Mouse (Mus musculus) forebrain, embryonic 14.5 days (tissue): ENCODE data around the gene C8g. TPM values are rescaled to one million over a fixed set of nuclear protein-coding genes. Genes with fewer than 3 reads are reported as not detected.

Experiments
- ATAC-seq: fragments of 200-750 bp; cut with Nextera tagmentation; 2 replicates; pipeline ENCODE4 v1.8.0; 2017; ENCODE audit warnings: mild to moderate bottlenecking, moderate library complexity
- DNase-seq: peaks from one replicate; pipeline ENCODE4 v3.0.0-alpha.2; 2015; ENCODE audit warnings: low spot score
- H3K27ac ChIP-seq: fragments of 300-500 bp; sonication (generic); 2 replicates; pipeline ENCODE4 v1.5.1; 2014; ENCODE audit warnings: low read depth, mild to moderate bottlenecking, control low read depth, low read length, moderate library complexity
- H3K27me3 ChIP-seq: fragments of 300-500 bp; sonication (generic); replicated peaks from 2 replicates; pipeline ENCODE4 v1.6.1; 2014; ENCODE audit warnings: low read length, control low read depth, mixed read lengths; ENCODE audit not compliant: control insufficient read depth, insufficient read depth
- H3K36me3 ChIP-seq: fragments of 300-500 bp; sonication (generic); 2 replicates; pipeline ENCODE4 v1.6.1; 2014; ENCODE audit warnings: low read length, control low read depth; ENCODE audit not compliant: control insufficient read depth, insufficient read depth
- H3K4me1 ChIP-seq: fragments of 300-500 bp; sonication (generic); 2 replicates; pipeline ENCODE4 v1.6.1; 2014; ENCODE audit warnings: antibody characterized with exemption, low read length, control low read depth; ENCODE audit not compliant: control insufficient read depth, insufficient read depth
- H3K4me2 ChIP-seq: fragments of 300-500 bp; sonication (generic); 2 replicates; pipeline ENCODE4 v1.6.1; 2014; ENCODE audit warnings: mild to moderate bottlenecking, control low read depth, low read length
- H3K4me3 ChIP-seq: fragments of 300-500 bp; sonication (generic); 2 replicates; pipeline ENCODE4 v1.5.1; 2014; ENCODE audit warnings: low read depth, low read length, control low read depth
- H3K9ac ChIP-seq: fragments of 300-500 bp; sonication (generic); 2 replicates; pipeline ENCODE4 v1.6.1; 2014; ENCODE audit warnings: mild to moderate bottlenecking, low read length, control low read depth, moderate library complexity
- H3K9me3 ChIP-seq: fragments of 300-500 bp; sonication (generic); replicated peaks from 2 replicates; pipeline ENCODE4 v1.6.1; 2016; ENCODE audit warnings: low read length, control low read depth, mixed read lengths; ENCODE audit not compliant: control insufficient read depth
- WGBS: fragments of 180-500 bp; shearing (Covaris S2); extraction: QIAGEN DNeasy Blood & Tissue Kit; methylation state at CpG from one replicate; pipeline ENCODE4 v1.1.7; 2014; 5-methylcytosine and 5-hydroxymethylcytosine counted together
- polyA plus RNA-seq: library from polyadenylated mRNA; unstranded; fragments of >200 nt; fragmentation: Nextera tagmentation; extraction: Ambion mirVana; gene quantifications from 2 replicates; pipeline ENCODE4 v1.2.1, GENCODE M21; 2014

C8g gene
- polyA plus RNA-seq, 1 experiment from 2014 or later = 4.1 TPM

DNA sequence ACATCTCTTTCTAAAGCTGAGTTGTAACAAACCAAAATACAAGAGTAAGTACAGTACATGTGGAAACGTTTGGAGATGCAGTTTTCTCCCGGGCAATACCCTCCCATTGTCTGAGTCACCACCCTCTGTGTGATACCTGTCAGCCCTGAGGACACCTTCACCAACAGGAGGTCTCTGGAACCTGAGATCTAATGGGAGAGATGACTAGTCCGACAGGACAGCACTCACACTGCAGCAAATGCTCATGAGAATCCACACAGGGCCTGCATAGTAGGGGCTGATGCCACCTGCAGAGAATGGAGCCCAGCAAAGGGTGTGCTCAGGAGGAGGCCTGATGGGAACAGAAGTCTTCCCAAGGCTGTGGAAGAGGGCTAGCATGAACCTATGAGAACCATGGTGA is 40.1 kb downstream of the C8g start:
- ATAC-seq (no peak), DNase-seq (no peak)
- Histone ChIP-seq H3K4me3 (peak overlapping the region; percentile 54), H3K9me3 (no peaks in the 10 kb centered on the region), H3K27me3 (no peaks in the 10 kb centered on the region), H3K9ac (peak overlapping the region; percentile 56), H3K4me2 (peak overlapping the region; percentile 87), H3K4me1 (peaks cover 11% of the 10 kb centered on the region), H3K27ac (peak overlapping the region; percentile 95), H3K36me3 (peaks cover 20% of the 10 kb centered on the region)
- 24% methylated on average over 3 of the region's 3 CpGs for WGBS

DNA sequence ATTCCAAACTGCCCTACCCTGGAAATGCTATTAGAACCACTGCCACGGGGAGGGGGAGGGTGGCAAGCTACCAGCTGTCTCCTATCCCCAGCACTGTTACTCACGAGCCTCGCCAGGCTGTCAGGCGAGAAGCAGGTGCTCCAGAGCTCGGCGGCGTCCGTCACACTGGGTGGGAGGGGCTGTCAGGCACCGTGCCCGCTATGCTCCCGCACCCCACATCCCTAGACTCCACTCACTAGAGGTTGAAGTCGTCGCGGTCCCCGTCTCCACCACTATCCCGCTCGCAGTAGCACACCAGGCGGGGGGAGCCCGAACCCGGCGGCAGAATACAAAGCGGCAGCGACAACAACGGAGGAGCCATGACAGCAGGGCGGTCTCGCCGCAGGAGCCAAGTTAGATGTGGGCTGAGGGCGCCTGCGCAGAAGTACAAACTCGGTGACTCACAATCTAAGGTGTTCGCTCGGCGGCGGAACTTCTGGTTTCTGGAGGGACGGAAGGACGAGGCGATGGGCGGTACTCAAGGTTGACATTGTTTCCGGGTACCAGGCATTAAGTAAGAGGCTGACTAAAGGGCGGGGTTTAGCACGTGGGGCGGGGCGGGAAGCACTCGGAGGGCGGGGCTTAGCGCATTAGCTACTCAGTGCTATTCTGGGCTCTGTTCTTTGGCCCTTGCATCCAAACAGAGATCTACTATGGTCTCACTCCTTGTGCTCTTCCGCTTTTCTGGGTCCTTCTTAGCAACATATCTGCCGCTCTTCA is 40.8 kb downstream of the C8g start, which contains the start of gene Paxx:
Gene Paxx, minus strand, starts transcription at position 544 of the 759 bp plus-strand sequence.
- DNase-seq (peak; percentile 97), ATAC-seq (peak; percentile 90)
- peak within 1 kb of the TSS; percentile 95 for H3K27ac ChIP-seq
- peak within 1 kb of the TSS; percentile 68 for H3K9ac ChIP-seq
- no peaks in the 10 kb centered on the region for H3K9me3 ChIP-seq
- H3K4me1 ChIP-seq = peaks cover 11% of the 10 kb centered on the region
- H3K36me3 ChIP-seq = peaks cover 20% of the 10 kb centered on the region
- peak within 1 kb of the TSS; percentile 54 for H3K4me3 ChIP-seq
- H3K4me2 ChIP-seq = peak within 1 kb of the TSS; percentile 87
- H3K27me3 ChIP-seq = no peaks in the 10 kb centered on the region
- WGBS = under 1% methylated on average over 45 of the region's 48 CpGs

DNA sequence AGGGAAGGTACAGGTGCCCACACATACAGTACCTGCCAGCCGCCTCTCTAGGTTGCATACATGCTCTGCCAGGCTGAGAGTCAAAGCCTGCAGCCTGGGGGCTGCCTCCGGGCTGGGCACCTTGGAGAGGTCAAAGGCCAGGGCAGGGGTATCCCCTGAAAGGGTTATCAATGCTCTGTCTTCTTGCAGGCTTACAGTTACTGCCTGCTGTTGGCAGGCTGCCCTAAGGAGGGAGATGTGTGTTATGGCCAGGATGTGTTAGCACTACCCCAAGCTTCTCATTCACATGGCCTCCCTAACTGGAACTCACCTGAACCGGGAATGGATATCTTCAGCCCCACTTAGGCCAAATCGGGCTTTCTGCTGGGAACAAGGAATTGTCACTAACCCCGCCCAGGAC is 41.4 kb downstream of the C8g start:
- no peaks in the 10 kb centered on the region for H3K27me3 ChIP-seq
- H3K4me1 ChIP-seq = peaks cover 11% of the 10 kb centered on the region
- H3K36me3 ChIP-seq = peaks cover 20% of the 10 kb centered on the region
- WGBS = 30% methylated on average over 5 of the region's 5 CpGs
- H3K4me3 ChIP-seq = peak overlapping the region; percentile 54
- H3K27ac ChIP-seq = peak overlapping the region; percentile 95
- ATAC-seq = no peak; the same call in none of the 2 replicates
- peak overlapping the region; percentile 68 for H3K9ac ChIP-seq
- no peak for DNase-seq
- H3K4me2 ChIP-seq = peak overlapping the region; percentile 87
- no peaks in the 10 kb centered on the region for H3K9me3 ChIP-seq

DNA sequence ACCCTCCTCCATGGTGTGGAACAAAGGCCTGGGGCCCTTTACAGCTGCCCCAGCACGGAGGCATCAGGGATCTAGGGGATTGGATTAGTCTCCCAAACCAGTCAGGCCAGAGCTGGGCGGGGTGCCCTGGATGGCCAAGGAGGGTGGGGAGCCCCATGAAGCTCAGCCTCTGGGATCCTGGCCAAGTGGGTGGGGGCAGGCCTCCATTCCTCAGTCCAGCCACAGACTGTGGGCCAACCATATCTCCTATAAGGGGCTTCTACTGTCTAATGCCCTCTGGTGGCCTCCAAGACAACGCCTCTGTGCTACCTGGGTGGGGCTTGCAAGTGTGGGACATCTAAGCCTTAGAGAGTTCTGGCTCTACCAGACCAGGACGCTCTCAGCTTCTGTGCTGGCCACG is 42.6 kb downstream of the C8g start:
- Histone ChIP-seq H3K27ac (no peak overlapping the region), H3K9ac (no peak overlapping the region), H3K4me2 (no peak overlapping the region), H3K9me3 (no peaks in the 10 kb centered on the region), H3K4me3 (no peak overlapping the region), H3K36me3 (peaks cover 20% of the 10 kb centered on the region), H3K27me3 (no peaks in the 10 kb centered on the region), H3K4me1 (peaks cover 11% of the 10 kb centered on the region)
- DNase-seq (no peak), ATAC-seq (no peak)
- 72% methylated on average over 5 of the region's 5 CpGs for WGBS

DNA sequence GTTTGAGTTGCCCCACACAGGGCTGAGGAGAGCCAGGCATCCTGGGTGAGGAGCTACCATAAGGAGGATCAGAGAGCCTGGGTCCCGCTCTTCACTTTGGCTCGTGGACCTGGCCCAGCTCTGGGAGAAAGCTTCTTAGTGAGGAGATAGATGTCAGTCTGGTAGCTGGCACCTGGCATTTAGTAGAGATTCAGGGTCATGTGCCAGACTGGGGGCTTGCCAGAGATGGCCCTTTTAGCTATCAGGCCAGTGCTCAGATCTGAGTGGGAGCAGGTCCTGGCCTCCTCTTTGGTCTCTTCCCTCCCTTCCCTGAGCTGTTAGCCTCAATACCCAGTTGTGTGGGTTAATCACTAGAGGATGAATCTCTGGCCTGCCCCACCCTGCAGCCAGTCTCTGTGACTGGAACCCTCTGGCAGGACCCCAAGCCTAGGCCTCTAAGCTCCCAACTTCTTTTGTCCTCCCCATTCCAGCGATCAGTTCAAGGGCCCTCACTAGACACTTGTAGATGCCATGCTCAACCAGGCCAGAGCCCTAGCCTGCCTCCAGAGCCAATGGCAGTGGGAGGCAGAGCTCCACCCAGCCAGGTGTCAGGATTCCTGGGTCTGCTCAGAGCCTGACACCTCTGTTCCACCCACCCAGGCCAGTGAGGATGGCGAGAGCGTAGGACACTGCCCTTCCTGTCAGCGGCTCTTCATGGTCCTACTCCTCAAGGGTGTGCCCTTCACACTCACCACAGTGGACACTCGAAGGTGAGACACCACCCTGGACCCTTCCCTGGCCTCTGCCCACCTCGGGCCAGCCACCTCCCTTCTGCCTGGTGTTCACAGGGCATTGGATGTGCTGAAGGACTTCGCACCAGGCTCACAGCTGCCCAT is 44.3 kb downstream of the C8g start:
- H3K9me3 ChIP-seq = no peaks in the 10 kb centered on the region
- ATAC-seq (no peak), DNase-seq (no peak)
- H3K27me3 ChIP-seq = no peaks in the 10 kb centered on the region
- peaks cover 20% of the 10 kb centered on the region for H3K36me3 ChIP-seq
- peaks cover 11% of the 10 kb centered on the region for H3K4me1 ChIP-seq
- WGBS = 88% methylated on average over 9 of the region's 9 CpGs
- no peak overlapping the region for H3K4me2 ChIP-seq
- no peak overlapping the region for H3K9ac ChIP-seq
- no peak overlapping the region for H3K4me3 ChIP-seq
- H3K27ac ChIP-seq = no peak overlapping the region

DNA sequence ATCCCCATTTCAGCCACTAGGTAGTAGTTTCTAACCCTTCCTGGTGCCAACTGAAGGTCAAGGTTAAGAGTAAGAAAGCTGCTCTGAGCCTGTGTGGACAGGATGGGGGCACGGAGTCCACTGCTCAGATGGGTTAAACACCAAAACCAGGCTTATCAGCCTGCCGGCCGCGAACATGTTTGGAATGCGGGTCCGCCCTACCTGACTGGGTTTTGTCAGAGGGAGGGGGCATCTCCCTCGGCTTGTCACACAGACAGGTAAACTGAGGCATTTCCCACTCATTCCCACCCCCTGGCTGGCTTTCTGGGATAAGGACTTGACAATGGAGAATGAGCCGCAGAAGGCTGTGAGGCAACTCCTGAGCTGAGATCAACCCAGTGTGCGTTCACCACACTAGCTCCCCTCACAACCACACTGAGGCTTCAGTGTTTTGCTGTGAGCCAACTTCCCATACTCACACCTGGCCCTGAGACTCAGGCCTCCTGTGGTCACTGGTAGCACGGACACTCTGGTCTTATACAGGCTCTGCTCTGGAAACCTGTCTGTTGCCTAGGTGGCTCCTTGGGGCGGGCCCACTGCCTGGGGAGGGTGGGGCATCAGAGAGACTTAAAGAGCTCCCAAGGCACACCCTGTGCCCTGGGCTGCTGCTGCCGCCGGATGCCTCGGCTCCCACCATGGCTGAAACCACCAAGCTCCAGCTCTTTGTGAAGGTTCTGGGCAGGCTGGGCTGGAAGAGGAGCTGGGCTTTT is 45.1 kb downstream of the C8g start, which contains the start of gene Clic3:
Gene Clic3, plus strand, starts transcription at position 634 of the 749 bp plus-strand sequence.
- Histone ChIP-seq H3K9ac (no peak within 1 kb of the TSS), H3K36me3 (peaks cover 20% of the 10 kb centered on the region), H3K4me2 (no peak within 1 kb of the TSS), H3K9me3 (no peaks in the 10 kb centered on the region), H3K4me3 (no peak within 1 kb of the TSS), H3K27ac (no peak within 1 kb of the TSS), H3K4me1 (peaks cover 10% of the 10 kb centered on the region), H3K27me3 (no peaks in the 10 kb centered on the region)
- DNase-seq = no peak
- 65% methylated on average over 14 of the region's 14 CpGs for WGBS
- no peak for ATAC-seq

DNA sequence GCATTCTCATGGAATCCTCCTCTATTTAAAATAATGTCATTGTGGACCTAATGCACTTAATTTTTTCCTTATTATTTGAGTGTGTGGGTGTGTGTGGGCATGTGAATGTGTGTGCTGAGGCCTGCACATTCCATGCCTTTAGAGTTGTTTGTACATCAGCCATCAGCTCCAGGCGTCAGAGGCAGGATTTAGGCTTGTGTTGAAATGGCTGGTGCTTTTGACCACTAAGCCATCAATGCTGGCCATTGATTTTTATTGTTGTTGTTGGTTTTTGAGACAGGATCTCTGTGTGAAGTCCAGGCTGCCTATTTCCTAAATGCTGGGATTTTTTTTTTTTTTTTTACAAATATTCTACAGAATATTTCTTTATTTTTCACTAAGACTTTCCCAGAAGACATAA is 48.6 kb downstream of the C8g start:
- Histone ChIP-seq H3K4me2 (no peak overlapping the region), H3K36me3 (peaks cover 19% of the 10 kb centered on the region), H3K4me3 (no peak overlapping the region), H3K9ac (no peak overlapping the region), H3K9me3 (no peaks in the 10 kb centered on the region), H3K27ac (no peak overlapping the region), H3K4me1 (no peaks in the 10 kb centered on the region), H3K27me3 (no peaks in the 10 kb centered on the region)
- WGBS = 42% methylated on average over 1 of the region's 1 CpGs
- no peak for ATAC-seq
- DNase-seq = no peak

DNA sequence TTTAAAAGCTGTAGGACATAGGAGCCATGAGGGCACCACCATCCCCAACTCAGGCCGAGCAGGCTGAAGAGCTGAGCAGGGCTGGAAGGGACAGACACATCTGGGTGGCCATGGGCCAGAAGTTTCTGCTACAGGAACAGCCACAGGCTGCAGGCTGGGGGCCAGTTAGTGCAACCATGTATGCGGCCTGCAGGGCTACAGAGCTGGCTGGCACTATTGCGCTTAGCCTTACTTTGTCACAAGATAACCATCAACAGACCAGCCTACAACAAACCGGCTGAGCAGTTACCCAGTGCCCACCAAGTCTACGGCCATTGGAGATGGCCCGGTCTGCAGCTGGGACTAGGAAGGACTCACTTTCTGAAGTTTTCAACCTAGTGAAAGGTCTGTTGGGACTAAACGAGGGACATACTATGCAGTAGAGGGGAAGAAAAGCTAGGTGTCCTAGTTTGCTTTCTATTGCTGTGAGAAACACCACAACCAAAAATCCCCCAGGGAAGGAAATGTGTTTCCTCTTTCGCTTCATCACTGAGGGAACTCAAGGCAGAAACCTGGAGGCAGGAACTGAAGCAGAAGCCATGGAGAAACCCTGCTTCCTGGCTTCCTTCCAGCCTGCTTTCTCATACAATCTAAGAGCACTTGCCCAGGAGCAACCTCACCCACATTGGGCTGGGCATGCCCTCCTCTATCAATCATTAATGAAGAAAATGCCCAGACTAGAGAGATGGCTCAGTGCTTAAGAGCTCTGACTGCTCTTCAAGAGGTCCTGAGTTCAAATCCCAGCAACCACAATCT is 50.5 kb downstream of the C8g start:
- DNase-seq (no peak), ATAC-seq (no peak)
- Histone ChIP-seq H3K4me2 (no peak overlapping the region), H3K4me1 (no peaks in the 10 kb centered on the region), H3K9ac (no peak overlapping the region), H3K36me3 (peaks cover 30% of the 10 kb centered on the region), H3K27ac (no peak overlapping the region), H3K9me3 (no peaks in the 10 kb centered on the region), H3K4me3 (no peak overlapping the region), H3K27me3 (no peaks in the 10 kb centered on the region)
- 86% methylated on average over 8 of the region's 8 CpGs for WGBS
